Mouse (Mus musculus): ENCODE results near the gene Tmem97.
"Not testable (repeated sequence)": the region's sequence is repeated elsewhere in the genome, so short reads cannot be mapped to it uniquely, and the experiment has no call there.

Gene Tmem97

GRCm38 (mm10) chr11:78550168-78551058 lies at the start of gene Tmem97:
Gene Tmem97 (minus strand): TSS chr11:78550777.
- peak; percentile 96 to 98 for DNase-seq

GRCm38 (mm10) chr11:78600051-78600450 lies 49.5 kb upstream of the Tmem97 start:
- no peak for DNase-seq

GRCm38 (mm10) chr11:78598763-78599415 lies 48.3 kb upstream of the Tmem97 start:
- no peak for DNase-seq

- DNase-seq = no peak
These were observed 46.2 kb upstream of the Tmem97 start for GRCm38 (mm10) chr11:78596750-78597149.

- DNase-seq = no peak
These were observed 45.2 kb upstream of the Tmem97 start for GRCm38 (mm10) chr11:78595773-78596172.

- DNase-seq = no peak
These were observed 43.8 kb upstream of the Tmem97 start for GRCm38 (mm10) chr11:78594271-78594964.

GRCm38 (mm10) chr11:78587677-78588076 lies 37.1 kb upstream of the Tmem97 start:
- DNase-seq = not testable (repeated sequence)

- DNase-seq = no peak
These were observed 35.5 kb upstream of the Tmem97 start for GRCm38 (mm10) chr11:78586099-78586498.

GRCm38 (mm10) chr11:78582848-78583247 lies 32.3 kb upstream of the Tmem97 start:
- no peak for DNase-seq

- no peak for DNase-seq
These were observed 24.4 kb upstream of the Tmem97 start for GRCm38 (mm10) chr11:78574975-78575374.

- no peak for DNase-seq
These were observed 24.0 kb upstream of the Tmem97 start for GRCm38 (mm10) chr11:78574536-78574935.

- DNase-seq = not testable (repeated sequence)
These were observed 23.5 kb upstream of the Tmem97 start for GRCm38 (mm10) chr11:78574031-78574430.

GRCm38 (mm10) chr11:78571854-78572253 lies 21.3 kb upstream of the Tmem97 start:
- no peak for DNase-seq

- DNase-seq = no peak
These were observed 20.9 kb upstream of the Tmem97 start for GRCm38 (mm10) chr11:78571441-78571840.

- DNase-seq = no peak
These were observed 19.2 kb upstream of the Tmem97 start for GRCm38 (mm10) chr11:78569806-78570205.

GRCm38 (mm10) chr11:78568827-78569226 lies 18.2 kb upstream of the Tmem97 start:
- no peak for DNase-seq

GRCm38 (mm10) chr11:78567614-78568013 lies 17.0 kb upstream of the Tmem97 start:
- no peak for DNase-seq

- DNase-seq = no peak
These were observed 16.2 kb upstream of the Tmem97 start for GRCm38 (mm10) chr11:78566775-78567174.

GRCm38 (mm10) chr11:78560447-78560846 lies 9.9 kb upstream of the Tmem97 start:
- peak; percentile 89 to 91 for DNase-seq

- peak; percentile 25 to 26 for DNase-seq
These were observed 6.7 kb upstream of the Tmem97 start for GRCm38 (mm10) chr11:78557241-78557640.

- DNase-seq = no peak
These were observed 5.5 kb upstream of the Tmem97 start for GRCm38 (mm10) chr11:78556070-78556469.

GRCm38 (mm10) chr11:78555623-78556022 lies 5.0 kb upstream of the Tmem97 start:
- DNase-seq = no peak

- no peak for DNase-seq
These were observed 452 bp upstream of the Tmem97 start for GRCm38 (mm10) chr11:78551059-78551398.

Data from cerebellum, postnatal 10 days (tissue).